Mouse (Mus musculus) activated CD4-positive, CD25-positive, alpha-beta regulatory T cell, adult 9 weeks (primary cell): Measurements from ENCODE around the gene Nudt11. TPM values are rescaled to one million over a fixed set of nuclear protein-coding genes. Genes with fewer than 3 reads are reported as not detected.

ENCODE experiments used
- polyA plus RNA-seq: library from polyadenylated mRNA; unstranded; fragments of 100-300 nt; shearing (Covaris generic); gene quantifications from one replicate; pipeline ENCODE4 v1.2.1, GENCODE M21; 2017

Gene Nudt11
- polyA plus RNA-seq = not detected

DNA sequence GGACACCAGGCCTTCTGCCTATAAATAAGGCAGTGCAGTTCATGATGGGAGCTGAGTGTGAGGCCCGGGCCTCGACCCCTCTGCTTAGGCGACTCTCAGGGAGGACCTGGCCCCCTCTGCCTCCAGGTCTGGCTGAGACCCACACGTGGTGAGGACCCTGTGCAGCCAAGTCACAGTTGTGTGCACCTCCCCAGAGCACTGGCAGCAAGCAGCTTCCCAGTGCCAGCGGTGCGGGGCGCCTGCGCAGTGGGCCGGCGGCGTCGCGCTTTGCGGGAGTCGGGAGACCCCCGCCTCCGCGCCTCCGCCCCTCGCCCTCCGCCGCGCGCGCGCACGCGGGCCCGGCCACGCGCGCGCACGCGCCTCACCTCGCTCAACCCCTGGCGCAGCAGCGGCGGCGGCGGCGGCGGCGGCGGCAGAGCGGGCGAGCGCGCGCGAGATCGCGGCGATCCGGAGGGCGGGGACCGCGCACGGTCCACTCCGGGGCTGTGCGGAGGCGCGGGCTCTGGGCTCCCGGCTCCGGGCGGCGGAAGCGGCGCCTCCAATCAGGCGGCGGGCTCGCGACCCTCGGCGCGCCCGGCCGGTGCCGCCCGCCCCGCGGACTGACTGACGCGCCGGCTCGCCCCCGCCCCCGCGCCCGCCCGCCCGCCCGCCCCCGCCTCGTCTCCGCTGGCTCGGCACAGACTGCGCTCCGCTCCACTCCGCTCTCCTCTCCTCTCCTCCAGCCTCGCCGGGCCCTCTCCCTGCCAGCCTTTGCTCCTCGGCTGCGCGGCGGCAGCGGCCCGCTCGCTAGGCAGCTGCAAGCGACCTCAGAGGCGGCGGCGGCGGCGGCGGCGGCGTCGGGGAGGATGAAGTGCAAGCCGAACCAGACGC lies at the start of gene Nudt11:
TSS of gene Nudt11 (plus strand) at position 388 of the 870 bp plus-strand sequence.

DNA sequence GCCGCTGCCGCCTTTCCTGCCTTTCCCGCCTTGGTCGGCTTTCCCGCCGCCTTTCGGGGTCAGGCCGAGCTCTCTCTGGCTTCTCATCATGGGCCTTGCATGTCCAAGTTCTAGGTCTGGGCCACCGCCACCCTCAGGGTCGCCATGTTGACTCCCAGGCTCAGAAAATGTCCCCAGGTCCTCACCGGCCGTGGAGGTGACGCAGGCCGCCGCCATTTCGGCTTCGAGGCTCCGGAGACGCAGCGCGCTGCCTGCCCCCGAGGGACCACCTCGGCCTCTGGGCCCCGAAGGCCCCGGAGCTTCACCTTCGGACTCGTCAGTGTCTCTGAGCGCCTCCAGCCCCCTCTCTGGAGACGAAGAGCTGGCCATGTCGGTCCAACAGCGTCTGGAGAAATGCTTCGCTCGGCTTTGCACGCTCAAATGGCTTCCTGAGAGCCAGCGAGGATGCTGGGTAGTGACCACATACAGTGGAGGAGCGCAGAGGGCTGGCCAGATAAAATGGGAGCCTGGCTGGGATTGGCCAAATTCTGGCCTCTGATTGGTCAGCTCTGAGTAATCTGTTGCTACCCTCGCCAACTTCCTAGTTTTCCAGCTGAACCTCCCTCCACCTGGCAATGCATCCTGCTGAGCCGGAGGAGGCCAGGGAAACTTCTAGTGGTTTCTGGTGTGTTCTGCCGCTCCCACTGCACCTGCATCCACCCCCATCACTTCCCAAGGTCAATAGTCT lies 35.9 kb downstream of the Nudt11 start, which contains the start of gene AU022751:
TSS of gene AU022751 (minus strand) at position 466 of the 727 bp plus-strand sequence.

Other genes with a start within 250 kb of the Nudt11 start
- gene AU022751, start 36.0 kb downstream of the Nudt11 start, polyA plus RNA-seq = not detected
- gene Nudt10, start 125.6 kb downstream of the Nudt11 start, polyA plus RNA-seq = not detected